Mouse (Mus musculus): ENCODE results near the gene Asb13. TPM values are rescaled to one million over a fixed set of nuclear protein-coding genes. Genes with fewer than 3 reads are reported as not detected.

Asb13 gene
- 13.1 and 17.6 TPM in 2 replicates for polyA plus RNA-seq (2015; fragmentation: Nextera tagmentation; extraction: Ambion mirVana)

- H3K4me1 ChIP-seq, result peaks cover 3% of the 10 kb centered on the region; the same call in 1 of the 2 replicates
- under 1% methylated on average over 47 of the region's 47 CpGs for WGBS
- peak; percentile 95 for ATAC-seq (replicated peaks)
- peak within 1 kb of the TSS; percentile 13; the same call in 1 of the 2 replicates for H3K27ac ChIP-seq (replicated peaks)
- no peaks in the 10 kb centered on the region for H3K9me3 ChIP-seq
- H3K9ac ChIP-seq (replicated peaks), result peak within 1 kb of the TSS; percentile 87
- peak within 1 kb of the TSS; percentile 83 for H3K4me3 ChIP-seq
- H3K4me2 ChIP-seq (replicated peaks), result peak within 1 kb of the TSS; percentile 61
- peaks cover 3% of the 10 kb centered on the region; the same call in 1 of the 2 replicates for H3K27me3 ChIP-seq
- no peaks in the 10 kb centered on the region for H3K36me3 ChIP-seq
Measured at GRCm38 (mm10) chr13:3633895-3634811, at the start of gene Asb13. TSS of gene Asb13 (plus strand) at chr13:3634032.

DNA sequence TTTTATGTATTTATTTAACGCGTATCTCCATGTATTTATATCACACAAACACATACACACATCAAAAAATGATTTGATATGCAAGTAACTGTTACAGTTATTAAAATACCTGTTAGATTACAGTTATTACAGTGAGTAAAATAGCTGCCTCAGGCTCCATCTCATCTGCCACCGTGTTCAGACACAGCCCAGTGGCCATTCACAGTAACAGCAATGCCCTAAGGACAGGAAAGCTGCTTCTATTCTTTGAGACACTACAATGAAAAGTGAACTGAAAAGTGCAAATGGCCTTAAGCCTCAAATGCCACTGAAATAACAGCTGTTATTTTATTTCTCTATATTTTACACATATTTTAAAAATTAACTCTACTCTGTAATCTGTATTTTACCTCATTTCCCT lies 43.0 kb upstream of the Asb13 start:
- H3K4me1 ChIP-seq, result no peaks in the 10 kb centered on the region
- no peak overlapping the region for H3K4me3 ChIP-seq
- no peak for ATAC-seq (replicated peaks)
- H3K9me3 ChIP-seq, result no peaks in the 10 kb centered on the region
- H3K36me3 ChIP-seq, result peaks cover 59% of the 10 kb centered on the region
- H3K4me2 ChIP-seq (replicated peaks), result no peak overlapping the region
- 91% methylated on average over 3 of the region's 3 CpGs for WGBS
- H3K27ac ChIP-seq (replicated peaks), result no peak overlapping the region
- H3K9ac ChIP-seq (replicated peaks), result no peak overlapping the region
- no peaks in the 10 kb centered on the region for H3K27me3 ChIP-seq

GRCm38 (mm10) chr13:3594311-3594710 lies 39.5 kb upstream of the Asb13 start:
- Histone ChIP-seq H3K4me1 (no peaks in the 10 kb centered on the region), H3K9me3 (no peaks in the 10 kb centered on the region), H3K4me3 (no peak overlapping the region), H3K9ac (replicated peaks) (no peak overlapping the region), H3K4me2 (replicated peaks) (no peak overlapping the region), H3K36me3 (peaks cover 63% of the 10 kb centered on the region), H3K27me3 (no peaks in the 10 kb centered on the region), H3K27ac (replicated peaks) (no peak overlapping the region)
- ATAC-seq (replicated peaks), result no peak
- WGBS, result 86% methylated on average over 1 of the region's 1 CpGs

DNA sequence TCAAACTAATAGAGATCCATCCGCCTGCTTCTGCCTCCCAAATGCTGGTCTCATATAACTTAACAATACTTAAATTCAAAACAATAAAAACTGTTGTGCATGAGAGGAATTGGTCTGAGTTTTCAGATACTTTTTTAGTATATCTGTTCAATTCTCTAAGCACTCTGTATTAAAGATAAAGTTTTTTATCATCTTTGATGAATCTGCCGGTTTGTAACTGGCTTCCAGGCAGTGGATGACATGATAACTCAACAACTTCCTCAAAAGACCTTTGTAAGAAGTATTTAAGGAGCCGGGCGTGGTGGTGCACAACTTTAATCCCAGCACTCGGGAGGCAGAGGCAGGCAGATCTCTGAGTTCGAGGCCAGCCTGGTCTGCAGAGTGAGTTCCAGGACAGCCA lies 37.6 kb upstream of the Asb13 start:
- Histone ChIP-seq H3K4me3 (no peak overlapping the region), H3K9ac (replicated peaks) (no peak overlapping the region), H3K36me3 (peaks cover 55% of the 10 kb centered on the region), H3K4me2 (replicated peaks) (no peak overlapping the region), H3K27ac (replicated peaks) (no peak overlapping the region), H3K9me3 (no peaks in the 10 kb centered on the region), H3K4me1 (no peaks in the 10 kb centered on the region), H3K27me3 (no peaks in the 10 kb centered on the region)
- WGBS, result 95% methylated on average over 6 of the region's 6 CpGs
- no peak for ATAC-seq (replicated peaks)

DNA sequence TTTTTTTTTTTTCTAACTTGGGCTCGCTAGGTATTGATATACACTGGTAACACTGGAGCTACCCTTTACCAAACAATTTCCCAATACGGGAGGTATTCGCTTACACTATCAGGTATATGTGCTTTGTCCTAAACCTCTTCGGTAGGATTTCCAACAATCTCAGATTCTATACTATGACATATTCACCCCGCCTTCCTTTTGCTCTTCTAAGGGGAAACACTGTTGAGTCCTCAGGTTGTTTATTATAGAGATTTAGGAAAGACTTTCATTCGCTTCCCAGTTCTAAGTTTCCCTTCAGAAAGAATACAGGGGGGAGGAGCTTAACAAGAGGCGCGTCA lies 24.1 kb upstream of the Asb13 start:
- Histone ChIP-seq H3K27ac (replicated peaks) (peak overlapping the region; percentile 92; the same call in 1 of the 2 replicates), H3K4me1 (peaks cover 9% of the 10 kb centered on the region), H3K9me3 (no peaks in the 10 kb centered on the region), H3K9ac (replicated peaks) (peak overlapping the region; percentile 73), H3K27me3 (peaks cover 4% of the 10 kb centered on the region; the same call in 1 of the 2 replicates), H3K36me3 (no peaks in the 10 kb centered on the region), H3K4me3 (peak overlapping the region; percentile 81), H3K4me2 (replicated peaks) (peak overlapping the region; percentile 66)
- no peak for ATAC-seq (replicated peaks)
- WGBS, result 25% methylated on average over 8 of the region's 8 CpGs

DNA sequence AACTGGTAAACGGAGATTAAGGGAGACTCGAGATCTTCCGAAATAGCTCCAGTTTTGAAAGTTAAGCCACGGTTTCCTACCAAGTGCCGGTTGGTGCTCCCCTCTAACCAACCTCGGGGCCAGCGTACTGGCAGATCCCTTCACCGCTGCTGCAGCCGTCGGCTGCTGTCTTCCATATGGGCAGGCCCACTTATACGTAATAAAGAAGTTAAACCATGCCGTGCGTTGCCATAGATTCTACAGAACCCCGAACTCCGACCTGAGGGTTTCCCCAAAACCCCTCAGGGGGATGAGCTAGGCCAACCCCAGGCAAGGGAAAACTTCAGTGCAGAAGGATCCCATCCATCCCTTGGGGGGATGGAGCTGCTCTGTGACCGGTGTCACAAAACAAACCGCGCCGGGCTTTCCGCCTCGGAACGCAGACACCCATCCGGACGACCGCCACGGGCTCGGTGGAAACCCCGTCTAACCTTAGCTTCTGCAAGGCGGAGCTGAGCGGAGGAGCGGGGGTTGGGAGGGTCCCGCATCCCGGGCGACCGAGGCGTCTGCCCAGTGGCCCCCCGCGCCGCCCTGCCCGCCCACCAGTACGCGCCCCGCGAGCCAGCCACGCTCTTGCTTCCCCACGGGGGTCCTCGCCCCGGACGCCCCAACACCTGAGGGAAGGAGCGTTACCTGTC lies 23.6 kb upstream of the Asb13 start:
- H3K9me3 ChIP-seq, result no peaks in the 10 kb centered on the region
- peak overlapping the region; percentile 81 for H3K4me3 ChIP-seq
- H3K4me1 ChIP-seq, result peaks cover 9% of the 10 kb centered on the region
- H3K36me3 ChIP-seq, result no peaks in the 10 kb centered on the region
- under 1% methylated on average over 42 of the region's 50 CpGs for WGBS
- ATAC-seq (replicated peaks), result peak; percentile 49
- H3K27ac ChIP-seq (replicated peaks), result peak overlapping the region; percentile 92
- H3K4me2 ChIP-seq (replicated peaks), result peak overlapping the region; percentile 66
- peak overlapping the region; percentile 73 for H3K9ac ChIP-seq (replicated peaks)
- H3K27me3 ChIP-seq, result peaks cover 4% of the 10 kb centered on the region; the same call in 1 of the 2 replicates

GRCm38 (mm10) chr13:3610795-3611438 lies 22.9 kb upstream of the Asb13 start, which contains the start of gene Fam208b:
TSS of gene Fam208b (minus strand) at chr13:3611108.
- Histone ChIP-seq H3K9me3 (no peaks in the 10 kb centered on the region), H3K4me3 (peak within 1 kb of the TSS; percentile 81), H3K36me3 (no peaks in the 10 kb centered on the region), H3K4me1 (peaks cover 9% of the 10 kb centered on the region), H3K27ac (replicated peaks) (peak within 1 kb of the TSS; percentile 92), H3K27me3 (peaks cover 4% of the 10 kb centered on the region; the same call in 1 of the 2 replicates), H3K9ac (replicated peaks) (peak within 1 kb of the TSS; percentile 73), H3K4me2 (replicated peaks) (peak within 1 kb of the TSS; percentile 66)
- under 1% methylated on average over 58 of the region's 58 CpGs for WGBS
- peak; percentile 99 for ATAC-seq (replicated peaks)

DNA sequence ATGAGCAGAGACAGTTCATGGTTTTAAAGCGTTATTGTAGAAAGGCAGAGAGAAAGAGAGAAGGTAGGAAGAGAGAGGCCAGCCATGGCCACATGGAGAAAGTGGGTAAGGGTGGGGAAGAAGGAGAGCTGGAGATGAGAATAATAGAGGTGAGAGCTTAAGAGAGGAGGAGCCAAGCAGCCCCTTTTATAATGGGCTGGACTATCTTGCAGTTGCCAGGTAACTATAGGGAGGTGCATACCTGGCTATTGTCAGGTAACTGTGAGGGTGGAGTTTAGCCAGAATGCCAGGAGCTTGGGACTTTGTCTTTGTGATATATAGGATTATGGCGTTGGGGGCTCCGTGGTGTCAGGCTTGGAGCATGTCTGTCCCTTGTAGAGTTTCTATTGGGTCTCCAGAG lies 6.7 kb upstream of the Asb13 start:
- Histone ChIP-seq H3K36me3 (no peaks in the 10 kb centered on the region), H3K9me3 (no peaks in the 10 kb centered on the region), H3K27ac (replicated peaks) (no peak overlapping the region), H3K9ac (replicated peaks) (no peak overlapping the region), H3K4me2 (replicated peaks) (no peak overlapping the region), H3K27me3 (no peaks in the 10 kb centered on the region), H3K4me1 (no peaks in the 10 kb centered on the region), H3K4me3 (no peak overlapping the region)
- ATAC-seq (replicated peaks), result no peak
- 56% methylated on average over 3 of the region's 3 CpGs for WGBS

- H3K27me3 ChIP-seq, result peaks cover 3% of the 10 kb centered on the region; the same call in 1 of the 2 replicates
- no peak overlapping the region for H3K27ac ChIP-seq (replicated peaks)
- 41% methylated on average over 3 of the region's 3 CpGs for WGBS
- no peaks in the 10 kb centered on the region for H3K9me3 ChIP-seq
- no peak overlapping the region for H3K4me2 ChIP-seq (replicated peaks)
- no peak overlapping the region for H3K4me3 ChIP-seq
- H3K36me3 ChIP-seq, result no peaks in the 10 kb centered on the region
- H3K9ac ChIP-seq (replicated peaks), result no peak overlapping the region
- ATAC-seq (replicated peaks), result no peak
- H3K4me1 ChIP-seq, result no peaks in the 10 kb centered on the region
Measured at GRCm38 (mm10) chr13:3628102-3628501, 5.7 kb upstream of the Asb13 start.

GRCm38 (mm10) chr13:3632551-3632950 lies 1.3 kb upstream of the Asb13 start:
- Histone ChIP-seq H3K4me3 (no peak overlapping the region), H3K36me3 (no peaks in the 10 kb centered on the region), H3K4me1 (peaks cover 3% of the 10 kb centered on the region; the same call in 1 of the 2 replicates), H3K9ac (replicated peaks) (no peak overlapping the region), H3K27ac (replicated peaks) (no peak overlapping the region), H3K27me3 (peaks cover 3% of the 10 kb centered on the region; the same call in 1 of the 2 replicates), H3K4me2 (replicated peaks) (no peak overlapping the region), H3K9me3 (no peaks in the 10 kb centered on the region)
- 87% methylated on average over 9 of the region's 9 CpGs for WGBS
- no peak for ATAC-seq (replicated peaks)

DNA sequence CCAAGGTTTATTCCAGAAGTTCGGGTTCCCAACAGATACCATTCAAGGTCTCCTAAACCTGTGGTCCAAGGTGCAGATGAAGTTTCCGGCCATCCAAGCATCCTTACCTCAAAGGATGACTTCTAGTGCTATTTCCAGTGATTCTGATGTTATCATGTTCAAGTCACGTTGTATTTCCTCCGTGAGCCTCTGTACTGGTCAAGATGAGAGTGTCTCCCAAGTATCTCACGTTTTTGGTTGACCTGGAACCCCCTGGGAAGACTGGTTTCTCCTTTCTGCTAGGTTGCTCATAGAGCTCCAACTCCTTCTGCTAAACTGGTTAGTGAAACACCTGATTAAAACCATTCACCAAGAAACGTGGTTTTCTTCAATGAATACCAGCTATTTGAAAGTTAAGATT lies 701 bp upstream of the Asb13 start:
- H3K9ac ChIP-seq (replicated peaks), result no peak overlapping the region
- WGBS, result 42% methylated on average over 6 of the region's 6 CpGs
- no peaks in the 10 kb centered on the region for H3K9me3 ChIP-seq
- no peak overlapping the region for H3K27ac ChIP-seq (replicated peaks)
- no peaks in the 10 kb centered on the region for H3K36me3 ChIP-seq
- peaks cover 3% of the 10 kb centered on the region; the same call in 1 of the 2 replicates for H3K4me1 ChIP-seq
- ATAC-seq (replicated peaks), result no peak
- no peak overlapping the region for H3K4me3 ChIP-seq
- 0 out of 2 replicates have a peak overlapping the region, but pooled peaks have one; percentile 61 for H3K4me2 ChIP-seq (replicated peaks)
- peaks cover 3% of the 10 kb centered on the region; the same call in 1 of the 2 replicates for H3K27me3 ChIP-seq

All from forebrain, embryonic 15.5 days (tissue).